Mouse (Mus musculus): Measurements from ENCODE around the gene Wdr46. TPM values are rescaled to one million over a fixed set of nuclear protein-coding genes. Genes with fewer than 3 reads are reported as not detected.

Wdr46 gene
- polyA plus RNA-seq, 1 experiment = 10.2 TPM

- peaks cover 4% of the 10 kb centered on the region; the same call in 1 of the 2 replicates for H3K4me1 ChIP-seq (ENCODE audit: control insufficient read depth, insufficient read depth, low read length)
- TF ChIP-seq POLR2A (IDR thresholded peaks at IDR 0.05; ENCODE audit: borderline replicate concordance, low read depth, low read length) (no peak), CTCF (IDR thresholded peaks at IDR 0.05; ENCODE audit: low read depth, low read length) (no peak)
- no peak overlapping the region for H3K4me3 ChIP-seq (ENCODE audit: insufficient read depth, low read length)
- H3K27ac ChIP-seq (ENCODE audit: insufficient read depth, low read depth, low read length) = no peak overlapping the region
Observed at GRCm38 (mm10) chr17:33957493-33957892, 17.0 kb downstream of the Wdr46 start.

DNA sequence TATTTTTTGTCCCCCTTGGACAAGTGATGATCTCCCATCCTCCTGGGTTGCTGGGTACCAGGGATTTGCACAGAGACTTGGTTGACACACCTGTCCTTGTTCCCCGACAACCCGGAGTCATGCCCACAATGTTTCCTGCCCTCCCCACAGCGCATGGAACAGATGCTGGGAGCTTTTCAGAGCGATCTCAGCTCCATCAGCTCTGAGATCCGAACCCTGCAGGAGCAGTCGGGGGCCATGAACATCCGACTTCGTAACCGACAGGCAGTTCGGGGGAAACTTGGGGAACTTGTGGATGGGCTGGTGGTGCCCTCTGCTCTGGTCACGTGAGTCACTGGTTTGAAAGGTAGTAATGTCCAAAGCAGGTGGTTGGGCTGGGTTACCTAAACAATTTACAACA, 18.0 kb downstream of the Wdr46 start:
- H3K27ac ChIP-seq (ENCODE audit: insufficient read depth, low read depth, low read length) = no peak overlapping the region
- H3K4me1 ChIP-seq (ENCODE audit: control insufficient read depth, insufficient read depth, low read length) = peaks cover 2% of the 10 kb centered on the region; the same call in 1 of the 2 replicates
- H3K4me3 ChIP-seq (ENCODE audit: insufficient read depth, low read length) = no peak overlapping the region
- TF ChIP-seq POLR2A (IDR thresholded peaks at IDR 0.05; ENCODE audit: borderline replicate concordance, low read depth, low read length) (no peak), CTCF (IDR thresholded peaks at IDR 0.05; ENCODE audit: low read depth, low read length) (no peak)

DNA sequence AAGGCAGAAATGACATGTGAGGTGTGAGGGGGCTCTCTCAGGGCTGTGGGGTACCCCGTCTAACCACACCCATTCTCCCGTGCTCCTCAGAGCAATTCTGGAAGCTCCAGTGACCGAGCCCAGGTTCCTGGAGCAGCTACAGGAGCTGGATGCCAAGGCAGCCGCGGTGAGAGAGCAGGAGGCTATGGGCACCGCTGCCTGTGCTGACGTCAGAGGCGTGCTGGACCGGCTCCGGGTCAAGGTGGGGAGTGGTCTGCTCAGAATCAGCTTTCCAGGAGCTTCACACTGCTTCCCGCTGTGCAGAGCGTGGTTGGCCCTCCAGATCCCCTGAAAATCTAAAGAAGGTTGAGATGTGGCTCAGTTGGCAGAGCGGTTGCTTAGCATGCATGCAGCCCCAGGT, 18.7 kb downstream of the Wdr46 start:
- Histone ChIP-seq H3K27ac (ENCODE audit: insufficient read depth, low read depth, low read length) (no peak overlapping the region), H3K4me1 (ENCODE audit: control insufficient read depth, insufficient read depth, low read length) (no peaks in the 10 kb centered on the region), H3K4me3 (ENCODE audit: insufficient read depth, low read length) (no peak overlapping the region)
- TF ChIP-seq CTCF (IDR thresholded peaks at IDR 0.05; ENCODE audit: low read depth, low read length) (no peak), POLR2A (IDR thresholded peaks at IDR 0.05; ENCODE audit: borderline replicate concordance, low read depth, low read length) (no peak)

GRCm38 (mm10) chr17:33959948-33960347, 19.5 kb downstream of the Wdr46 start:
- Histone ChIP-seq H3K27ac (ENCODE audit: insufficient read depth, low read depth, low read length) (no peak overlapping the region), H3K4me3 (ENCODE audit: insufficient read depth, low read length) (no peak overlapping the region), H3K4me1 (ENCODE audit: control insufficient read depth, insufficient read depth, low read length) (no peaks in the 10 kb centered on the region)
- TF ChIP-seq POLR2A (IDR thresholded peaks at IDR 0.05; ENCODE audit: borderline replicate concordance, low read depth, low read length) (no peak), CTCF (IDR thresholded peaks at IDR 0.05; ENCODE audit: low read depth, low read length) (no peak)

GRCm38 (mm10) chr17:33962876-33963275, 22.4 kb downstream of the Wdr46 start:
- Histone ChIP-seq H3K4me3 (ENCODE audit: insufficient read depth, low read length) (no peak overlapping the region), H3K27ac (ENCODE audit: insufficient read depth, low read depth, low read length) (no peak overlapping the region), H3K4me1 (ENCODE audit: control insufficient read depth, insufficient read depth, low read length) (no peaks in the 10 kb centered on the region)
- TF ChIP-seq CTCF (IDR thresholded peaks at IDR 0.05; ENCODE audit: low read depth, low read length) (no peak), POLR2A (IDR thresholded peaks at IDR 0.05; ENCODE audit: borderline replicate concordance, low read depth, low read length) (no peak)

GRCm38 (mm10) chr17:33965082-33965845, 24.8 kb downstream of the Wdr46 start:
- TF ChIP-seq CTCF (IDR thresholded peaks at IDR 0.05; ENCODE audit: low read depth, low read length) (no peak), POLR2A (IDR thresholded peaks at IDR 0.05; ENCODE audit: borderline replicate concordance, low read depth, low read length) (no peak)
- Histone ChIP-seq H3K4me1 (ENCODE audit: control insufficient read depth, insufficient read depth, low read length) (0 out of 2 replicates have a peak, but pooled peaks cover 2% of the 10 kb centered on the region), H3K4me3 (ENCODE audit: insufficient read depth, low read length) (no peak overlapping the region), H3K27ac (ENCODE audit: insufficient read depth, low read depth, low read length) (no peak overlapping the region)

DNA sequence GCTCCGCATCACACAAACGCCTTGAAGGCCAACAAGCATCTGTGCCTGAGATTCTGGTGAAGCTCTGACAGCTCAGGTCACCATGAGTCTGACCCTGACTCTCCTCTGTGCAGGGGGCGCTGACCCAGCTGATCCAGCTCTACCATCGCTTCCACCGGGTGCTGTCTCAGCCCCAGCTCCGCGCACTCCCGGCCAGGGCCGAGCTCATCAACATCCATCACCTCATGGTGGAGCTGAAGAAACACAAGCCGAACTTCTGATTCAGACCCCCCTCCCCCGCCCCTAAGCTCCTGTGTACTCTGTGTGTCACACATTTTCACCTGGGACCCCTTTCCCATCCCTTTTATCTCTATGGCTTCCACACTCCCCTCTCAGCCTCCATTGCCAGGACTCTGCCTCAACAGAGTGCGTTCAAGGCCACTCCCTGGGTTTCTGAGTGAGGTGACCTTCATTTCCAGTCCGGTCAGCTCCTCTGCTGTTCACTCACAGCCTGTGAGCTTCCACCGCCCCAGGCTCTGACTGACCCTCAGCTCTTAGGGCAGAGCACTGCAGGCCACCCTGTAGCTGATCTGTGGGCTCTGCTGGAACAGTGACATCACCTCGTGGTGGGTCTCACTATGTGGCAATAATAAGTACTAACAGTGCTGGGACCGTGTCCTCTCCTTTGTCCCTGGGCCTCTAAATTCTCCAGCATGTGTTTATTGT, 25.5 kb downstream of the Wdr46 start:
- no peak for TF ChIP-seq POLR2A (IDR thresholded peaks at IDR 0.05; ENCODE audit: borderline replicate concordance, low read depth, low read length)
- no peak for TF ChIP-seq CTCF (IDR thresholded peaks at IDR 0.05; ENCODE audit: low read depth, low read length)
- H3K27ac ChIP-seq (ENCODE audit: insufficient read depth, low read depth, low read length) = no peak overlapping the region
- H3K4me1 ChIP-seq (ENCODE audit: control insufficient read depth, insufficient read depth, low read length) = 0 out of 2 replicates have a peak, but pooled peaks cover 2% of the 10 kb centered on the region
- H3K4me3 ChIP-seq (ENCODE audit: insufficient read depth, low read length) = no peak overlapping the region

DNA sequence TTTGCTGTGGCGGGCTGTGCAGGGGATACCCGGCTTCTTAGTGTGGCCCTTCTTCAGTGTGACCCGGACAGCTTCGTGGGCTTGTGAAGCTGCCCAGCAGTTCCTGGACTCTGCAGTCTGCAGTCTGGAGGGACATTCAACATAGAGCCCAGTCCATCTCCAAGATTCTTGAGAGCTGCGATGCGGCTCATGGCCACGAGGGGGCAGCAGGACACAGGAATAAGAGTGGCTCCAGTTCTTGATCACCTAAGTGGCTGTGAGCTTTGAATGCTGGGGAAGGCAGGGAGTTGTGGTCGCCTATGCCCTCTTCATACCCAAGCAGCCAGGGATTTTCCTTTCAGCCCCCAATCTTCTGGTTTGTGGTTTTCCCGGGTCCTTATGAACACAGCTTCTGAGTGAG, 28.0 kb downstream of the Wdr46 start:
- peak; percentile 71 for TF ChIP-seq CTCF (IDR thresholded peaks at IDR 0.05; ENCODE audit: low read depth, low read length)
- no peak for TF ChIP-seq POLR2A (IDR thresholded peaks at IDR 0.05; ENCODE audit: borderline replicate concordance, low read depth, low read length)

DNA sequence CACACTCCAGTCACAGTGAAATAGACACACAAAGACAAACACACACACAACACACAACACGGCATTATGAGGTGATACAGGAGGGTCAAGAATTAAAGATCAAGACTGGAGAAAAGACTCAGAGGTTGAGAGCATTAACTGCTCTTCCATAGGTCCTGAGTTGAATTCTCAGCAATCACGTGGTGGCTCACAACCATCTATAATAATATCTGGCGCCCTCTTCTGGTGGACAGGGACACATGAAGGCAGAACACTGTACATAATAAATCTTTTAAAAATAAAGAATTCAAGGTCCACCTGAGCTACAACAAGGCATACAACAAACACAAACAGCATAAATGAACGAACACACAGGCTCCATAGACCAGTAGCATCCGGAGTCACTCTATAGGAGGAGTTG, 28.5 kb downstream of the Wdr46 start:
- Histone ChIP-seq H3K4me1 (ENCODE audit: control insufficient read depth, insufficient read depth, low read length) (peaks cover 17% of the 10 kb centered on the region), H3K4me3 (ENCODE audit: insufficient read depth, low read length) (no peak overlapping the region), H3K27ac (ENCODE audit: insufficient read depth, low read depth, low read length) (no peak overlapping the region)
- TF ChIP-seq POLR2A (IDR thresholded peaks at IDR 0.05; ENCODE audit: borderline replicate concordance, low read depth, low read length) = no peak
- no peak for TF ChIP-seq CTCF (IDR thresholded peaks at IDR 0.05; ENCODE audit: low read depth, low read length)

More for the DNA sequence above, 28.0 kb downstream of the Wdr46 start:
- no peak overlapping the region for H3K27ac ChIP-seq (ENCODE audit: insufficient read depth, low read depth, low read length)
- H3K4me3 ChIP-seq (ENCODE audit: insufficient read depth, low read length) = no peak overlapping the region
- H3K4me1 ChIP-seq (ENCODE audit: control insufficient read depth, insufficient read depth, low read length) = peaks cover 14% of the 10 kb centered on the region

DNA sequence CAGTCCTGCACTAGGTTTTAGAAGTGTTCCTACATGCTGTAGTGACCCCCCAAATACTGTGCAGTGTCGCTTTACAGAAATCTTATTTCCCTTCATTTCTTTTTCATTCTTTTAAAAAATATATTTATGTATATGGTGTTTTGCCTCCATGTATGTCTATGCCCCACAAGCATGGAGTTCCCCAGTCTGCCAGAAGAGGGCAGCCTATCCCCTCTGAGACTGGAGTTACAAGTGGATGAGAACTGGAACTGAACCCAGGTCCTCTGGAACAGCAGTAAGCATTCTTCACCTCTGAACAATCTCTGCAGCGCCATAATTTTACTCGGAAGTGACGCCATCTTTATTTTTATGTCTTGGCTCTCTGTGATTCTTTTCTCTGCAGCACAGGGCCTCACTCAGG, 28.9 kb downstream of the Wdr46 start:
- Histone ChIP-seq H3K4me1 (ENCODE audit: control insufficient read depth, insufficient read depth, low read length) (peaks cover 17% of the 10 kb centered on the region), H3K4me3 (ENCODE audit: insufficient read depth, low read length) (no peak overlapping the region), H3K27ac (ENCODE audit: insufficient read depth, low read depth, low read length) (no peak overlapping the region)
- TF ChIP-seq POLR2A (IDR thresholded peaks at IDR 0.05; ENCODE audit: borderline replicate concordance, low read depth, low read length) (no peak), CTCF (IDR thresholded peaks at IDR 0.05; ENCODE audit: low read depth, low read length) (no peak)
